Mouse (Mus musculus): ENCODE data around the gene Gabarap. TPM values are rescaled to one million over a fixed set of nuclear protein-coding genes. Genes with fewer than 3 reads are reported as not detected.

Gabarap gene
- total and polyA plus RNA-seq, 3 experiments, result 132 to 241 TPM; not detected in 1

DNA sequence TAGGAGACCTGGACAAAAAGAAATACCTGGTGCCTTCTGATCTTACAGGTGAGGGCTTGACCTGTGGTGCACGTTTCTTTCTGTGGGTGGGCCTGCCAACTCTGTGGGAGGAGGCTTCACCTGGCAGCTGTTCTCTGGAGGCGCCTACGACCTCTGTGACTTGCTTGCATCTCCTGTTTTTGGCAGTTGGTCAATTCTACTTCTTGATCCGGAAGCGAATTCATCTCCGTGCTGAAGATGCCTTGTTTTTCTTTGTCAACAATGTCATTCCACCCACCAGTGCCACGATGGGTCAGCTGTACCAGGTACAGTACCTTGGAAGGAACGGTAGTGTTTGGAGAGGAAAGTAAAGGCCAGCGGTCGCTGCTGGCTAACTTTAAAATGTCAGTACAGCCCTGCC, 1.5 kb downstream of the Gabarap start:
- Histone ChIP-seq H3K27ac (ENCODE audit: control insufficient read depth, low read depth, low read length) (no peak overlapping the region), H3K9ac (ENCODE audit: control insufficient read depth, low read depth, low read length, poor library complexity, severe bottlenecking) (peak overlapping the region; percentile 45)
- TF ChIP-seq ZKSCAN1 (IDR thresholded peaks at IDR 0.05; ENCODE audit: low read depth, low read length), result no peak
- no peak for TF ChIP-seq UBTF (IDR thresholded peaks at IDR 0.05; ENCODE audit: borderline replicate concordance, insufficient read depth, low read depth, low read length)
- no peak for TF ChIP-seq USF1 (IDR thresholded peaks at IDR 0.05; ENCODE audit: low read depth, low read length)
- TF ChIP-seq MXI1 (IDR thresholded peaks at IDR 0.05; ENCODE audit: low read depth, low read length), result no peak
- TF ChIP-seq KAT2A (conservative IDR thresholded peaks at IDR 0.05; ENCODE audit: low read depth, low read length), result no peak
- no peak for TF ChIP-seq SMC3 (IDR thresholded peaks at IDR 0.05; ENCODE audit: low read depth, low read length)
- TF ChIP-seq E2F4 (IDR thresholded peaks at IDR 0.05; ENCODE audit: borderline replicate concordance, low read depth, low read length), result no peak
- TF ChIP-seq CHD1 (IDR thresholded peaks at IDR 0.05; ENCODE audit: low read depth, low read length), result no peak
- TF ChIP-seq NELFE (IDR thresholded peaks at IDR 0.05; ENCODE audit: low read depth, low read length), result no peak
- TF ChIP-seq ZMIZ1 (IDR thresholded peaks at IDR 0.05; ENCODE audit: low read depth, low read length), result no peak
- TF ChIP-seq RCOR1 (IDR thresholded peaks at IDR 0.05; ENCODE audit: low read depth, low read length), result no peak
- TF ChIP-seq MAZ (IDR thresholded peaks at IDR 0.05; ENCODE audit: low read depth, low read length), result no peak
- TF ChIP-seq CTCF (IDR thresholded peaks at IDR 0.05 in 2 of 3, conservative IDR thresholded peaks at IDR 0.05 in 1 of 3; ENCODE audit: control insufficient read depth in 1 of 3, insufficient read depth in 1 of 3, low read depth in 2 of 3, low read length in 3 of 3, poor library complexity in 1 of 3, severe bottlenecking in 1 of 3), result no peak
- TF ChIP-seq ZNF384 (IDR thresholded peaks at IDR 0.05; ENCODE audit: low read depth, low read length), result no peak
- TF ChIP-seq RAD21 (IDR thresholded peaks at IDR 0.05; ENCODE audit: low read depth, low read length), result no peak
- no peak for TF ChIP-seq MAFK (IDR thresholded peaks at IDR 0.05; ENCODE audit: borderline replicate concordance, low read depth, low read length)
- no peak for TF ChIP-seq TAL1 (IDR thresholded peaks at IDR 0.05; ENCODE audit: low read length)
- no peak for TF ChIP-seq MEF2A (IDR thresholded peaks at IDR 0.05; ENCODE audit: extremely low read depth, insufficient replicate concordance, low read depth, low read length, poor library complexity, severe bottlenecking)
- TF ChIP-seq NRF1 (IDR thresholded peaks at IDR 0.05; ENCODE audit: insufficient read depth, low read depth, low read length, poor library complexity, severe bottlenecking), result no peak
- no peak for TF ChIP-seq POLR2A (IDR thresholded peaks at IDR 0.05; ENCODE audit: control insufficient read depth in 1 of 2, insufficient read depth in 1 of 2, low read depth in 1 of 2, low read length in 2 of 2, poor library complexity in 1 of 2)

GRCm38 (mm10) chr11:69992932-69993331, 2.0 kb downstream of the Gabarap start:
- peaks cover 31% of the 10 kb centered on the region for H3K79me2 ChIP-seq (ENCODE audit: control insufficient read depth, insufficient read depth, low read length, poor library complexity)
- H3K9me3 ChIP-seq (replicated peaks; ENCODE audit: insufficient read depth, low read length), result no peaks in the 10 kb centered on the region
- H3K27ac ChIP-seq (ENCODE audit: control insufficient read depth, low read depth, low read length), result no peak overlapping the region
- TF ChIP-seq JUND (IDR thresholded peaks at IDR 0.05; ENCODE audit: low read depth, low read length) (no peak), TCF12 (IDR thresholded peaks at IDR 0.05; ENCODE audit: low read depth, low read length) (no peak), BHLHE40 (IDR thresholded peaks at IDR 0.05; ENCODE audit: borderline replicate concordance, low read depth, low read length) (no peak), CHD1 (IDR thresholded peaks at IDR 0.05; ENCODE audit: low read depth, low read length) (no peak), MAZ (IDR thresholded peaks at IDR 0.05; ENCODE audit: low read depth, low read length) (no peak), POLR2AphosphoS5 (IDR thresholded peaks at IDR 0.05; ENCODE audit: borderline replicate concordance, low read depth, low read length) (no peak), ELF1 (IDR thresholded peaks at IDR 0.05; ENCODE audit: low read depth, low read length) (no peak), GABPA (IDR thresholded peaks at IDR 0.05; ENCODE audit: low read depth, low read length) (no peak), HCFC1 (IDR thresholded peaks at IDR 0.05; ENCODE audit: low read depth, low read length) (no peak), MEF2A (IDR thresholded peaks at IDR 0.05; ENCODE audit: extremely low read depth, insufficient replicate concordance, low read depth, low read length, poor library complexity, severe bottlenecking) (no peak), TAL1 (IDR thresholded peaks at IDR 0.05; ENCODE audit: low read length) (no peak), SIN3A (IDR thresholded peaks at IDR 0.05; ENCODE audit: low read length) (no peak), ZNF384 (IDR thresholded peaks at IDR 0.05; ENCODE audit: low read depth, low read length) (no peak), TBP (IDR thresholded peaks at IDR 0.05; ENCODE audit: low read depth, low read length) (no peak), NELFE (IDR thresholded peaks at IDR 0.05; ENCODE audit: low read depth, low read length) (no peak), POLR2A (IDR thresholded peaks at IDR 0.05; ENCODE audit: control insufficient read depth in 1 of 2, insufficient read depth in 1 of 2, low read depth in 1 of 2, low read length in 2 of 2, poor library complexity in 1 of 2) (no peak)
- peaks cover 4 to 22% of the 10 kb centered on the region in 2 experiments; a peak in 3 of 4 replicates for H3K36me3 ChIP-seq (ENCODE audit: control insufficient read depth in 1 of 2, insufficient read depth in 2 of 2, low read length in 2 of 2)
- no peak overlapping the region for H3K4me3 ChIP-seq (ENCODE audit: control insufficient read depth in 1 of 2, insufficient read depth in 1 of 2, low read depth in 2 of 2, low read length in 2 of 2)
- H3K4me1 ChIP-seq (ENCODE audit: control insufficient read depth in 1 of 2, insufficient read depth in 2 of 2, low read length in 2 of 2), result peaks cover 5 to 20% of the 10 kb centered on the region in 2 experiments
- no peak overlapping the region; the same call in 1 of the 2 replicates for H3K9ac ChIP-seq (ENCODE audit: control insufficient read depth, low read depth, low read length, poor library complexity, severe bottlenecking)
- no peak for DNase-seq (ENCODE audit: low read depth, low spot score)
- no peaks in the 10 kb centered on the region for H3K27me3 ChIP-seq (ENCODE audit: control insufficient read depth in 1 of 2, insufficient read depth in 2 of 2, low read length in 2 of 2)

More for the DNA sequence above, 1.5 kb downstream of the Gabarap start:
- H3K36me3 ChIP-seq (ENCODE audit: control insufficient read depth in 1 of 2, insufficient read depth in 2 of 2, low read length in 2 of 2), result peaks cover 0 to 17% of the 10 kb centered on the region in 2 experiments; a peak in 2 of 4 replicates
- H3K4me1 ChIP-seq (ENCODE audit: control insufficient read depth in 1 of 2, insufficient read depth in 2 of 2, low read length in 2 of 2), result peaks cover 0 to 14% of the 10 kb centered on the region in 2 experiments; a peak in 3 of 4 replicates
- H3K9me3 ChIP-seq (replicated peaks; ENCODE audit: insufficient read depth, low read length), result no peaks in the 10 kb centered on the region
- peak overlapping the region; percentile 19 to 48 for H3K4me3 ChIP-seq (ENCODE audit: control insufficient read depth in 1 of 2, insufficient read depth in 1 of 2, low read depth in 2 of 2, low read length in 2 of 2)
- no peak for DNase-seq (ENCODE audit: low read depth, low spot score)
- H3K79me2 ChIP-seq (ENCODE audit: control insufficient read depth, insufficient read depth, low read length, poor library complexity), result peaks cover 30% of the 10 kb centered on the region
- no peaks in the 10 kb centered on the region for H3K27me3 ChIP-seq (ENCODE audit: control insufficient read depth in 1 of 2, insufficient read depth in 2 of 2, low read length in 2 of 2)
